Mouse (Mus musculus): ENCODE data around the gene Adam22.
"Not testable (repeated sequence)": the region's sequence is repeated elsewhere in the genome, so short reads cannot be mapped to it uniquely, and the experiment has no call there.

Adam22 gene

GRCm38 (mm10) chr5:8053827-8054226 lies 314.1 kb downstream of the Adam22 start:
- DNase-seq: no peak

GRCm38 (mm10) chr5:8045855-8046254 lies 322.1 kb downstream of the Adam22 start, which contains the start of gene Sri:
TSS of gene Sri (plus strand) at chr5:8046078.
- DNase-seq: no peak

- not testable (repeated sequence) for DNase-seq
Observed at GRCm38 (mm10) chr5:8034596-8034995, 333.4 kb downstream of the Adam22 start.
